Mouse (Mus musculus) MEL (cell line): ENCODE results near the gene Lrp10.

Experiments used
- CTCF ChIP-seq, 3 experiments: IDR thresholded peaks in 2 of 3; conservative IDR thresholded peaks in 1 of 3; 2 replicates each; pipeline ENCODE4 v1.5.1; 2011 to 2012; ENCODE audit warnings: low read length in 3 of 3, low read depth in 2 of 3, mild to moderate bottlenecking in 2 of 3, improper control_type of control experiment in 1 of 3, inconsistent platforms in 1 of 3, mixed read lengths in 1 of 3, moderate library complexity in 1 of 3; ENCODE audit not compliant: control insufficient read depth in 1 of 3, insufficient read depth in 1 of 3, poor library complexity in 1 of 3, severe bottlenecking in 1 of 3
- HCFC1 ChIP-seq: IDR thresholded peaks from 2 replicates; pipeline ENCODE4 v1.6.1; 2012; ENCODE audit warnings: low read depth, mild to moderate bottlenecking, inconsistent platforms, low read length, improper control_type of control experiment, moderate library complexity
- POLR2A ChIP-seq, 2 experiments: IDR thresholded peaks; 2 replicates each; pipeline ENCODE4 v1.6.1; 2011 to 2012; ENCODE audit warnings: low read length in 2 of 2, mild to moderate bottlenecking in 2 of 2, control low read depth in 1 of 2, improper control_type of control experiment in 1 of 2, low read depth in 1 of 2, moderate library complexity in 1 of 2; ENCODE audit not compliant: control insufficient read depth in 1 of 2, insufficient read depth in 1 of 2, poor library complexity in 1 of 2
- POLR2AphosphoS5 ChIP-seq: IDR thresholded peaks from 2 replicates; pipeline ENCODE4 v1.6.1; 2012; ENCODE audit warnings: low read depth, borderline replicate concordance, mild to moderate bottlenecking, inconsistent platforms, low read length, moderate library complexity, mixed read lengths
- TAL1 ChIP-seq: IDR thresholded peaks from 2 replicates; pipeline ENCODE4 v1.6.1; 2012; ENCODE audit warnings: mild to moderate bottlenecking, inconsistent platforms, low read length, moderate library complexity, mixed read lengths

GRCm38 (mm10) chr14:54443712-54444618 lies 20.0 kb upstream of the Lrp10 start:
- TF ChIP-seq HCFC1 (no peak), TAL1 (no peak), POLR2A (IDR thresholded peaks at IDR 0.05; ENCODE audit: control insufficient read depth in 1 of 2, insufficient read depth in 1 of 2, low read depth in 1 of 2, low read length in 2 of 2, poor library complexity in 1 of 2) (no peak), CTCF (IDR thresholded peaks at IDR 0.05 in 2 of 3, conservative IDR thresholded peaks at IDR 0.05 in 1 of 3; ENCODE audit: control insufficient read depth in 1 of 3, insufficient read depth in 1 of 3, low read depth in 2 of 3, low read length in 3 of 3, poor library complexity in 1 of 3, severe bottlenecking in 1 of 3) (no peak), POLR2AphosphoS5 (no peak)
